Mouse (Mus musculus) olfactory bulb, adult 2 months (tissue): ENCODE data around the gene Dlk1. TPM values are rescaled to one million over a fixed set of nuclear protein-coding genes. Genes with fewer than 3 reads are reported as not detected.

Experiments
- H3K27ac ChIP-seq: fragments of 200-500 bp; 2 replicates; pipeline ENCODE4 v1.5.1; 2012; ENCODE audit warnings: low read depth, low read length; ENCODE audit not compliant: insufficient read depth
- H3K4me1 ChIP-seq: fragments of 200-500 bp; 2 replicates; pipeline ENCODE4 v1.6.1; 2012; ENCODE audit warnings: low read length; ENCODE audit not compliant: control insufficient read depth, insufficient read depth
- H3K4me3 ChIP-seq: fragments of 200-500 bp; 2 replicates; pipeline ENCODE4 v1.5.1; 2012; ENCODE audit warnings: mild to moderate bottlenecking, low read depth, low read length, moderate library complexity; ENCODE audit not compliant: insufficient read depth
- CTCF ChIP-seq: fragments of 200-500 bp; IDR thresholded peaks from 2 replicates; pipeline ENCODE4 v1.5.1; 2012; ENCODE audit warnings: low read depth, mild to moderate bottlenecking, low read length, moderate library complexity; ENCODE audit not compliant: insufficient read depth
- POLR2A ChIP-seq: fragments of 200-500 bp; IDR thresholded peaks from 2 replicates; pipeline ENCODE4 v1.6.1; 2012; ENCODE audit warnings: mild to moderate bottlenecking, low read depth, low read length, moderate library complexity; ENCODE audit not compliant: insufficient read depth
- WGBS: fragments of 180-500 bp; shearing (Covaris S2); methylation state at CpG from one replicate; pipeline ENCODE4 v1.1.7; 2018; 5-methylcytosine and 5-hydroxymethylcytosine counted together
- polyA plus RNA-seq: library from polyadenylated mRNA; stranded (reverse); fragments of >200 nt; gene quantifications from 2 replicates; pipeline ENCODE4 v1.2.4, GENCODE M21; 2012; ENCODE audit warnings: low replicate concordance; ENCODE audit not compliant: missing spikeins, insufficient read depth, insufficient read length

Gene Dlk1
- polyA plus RNA-seq, 1 experiment, result not detected

DNA sequence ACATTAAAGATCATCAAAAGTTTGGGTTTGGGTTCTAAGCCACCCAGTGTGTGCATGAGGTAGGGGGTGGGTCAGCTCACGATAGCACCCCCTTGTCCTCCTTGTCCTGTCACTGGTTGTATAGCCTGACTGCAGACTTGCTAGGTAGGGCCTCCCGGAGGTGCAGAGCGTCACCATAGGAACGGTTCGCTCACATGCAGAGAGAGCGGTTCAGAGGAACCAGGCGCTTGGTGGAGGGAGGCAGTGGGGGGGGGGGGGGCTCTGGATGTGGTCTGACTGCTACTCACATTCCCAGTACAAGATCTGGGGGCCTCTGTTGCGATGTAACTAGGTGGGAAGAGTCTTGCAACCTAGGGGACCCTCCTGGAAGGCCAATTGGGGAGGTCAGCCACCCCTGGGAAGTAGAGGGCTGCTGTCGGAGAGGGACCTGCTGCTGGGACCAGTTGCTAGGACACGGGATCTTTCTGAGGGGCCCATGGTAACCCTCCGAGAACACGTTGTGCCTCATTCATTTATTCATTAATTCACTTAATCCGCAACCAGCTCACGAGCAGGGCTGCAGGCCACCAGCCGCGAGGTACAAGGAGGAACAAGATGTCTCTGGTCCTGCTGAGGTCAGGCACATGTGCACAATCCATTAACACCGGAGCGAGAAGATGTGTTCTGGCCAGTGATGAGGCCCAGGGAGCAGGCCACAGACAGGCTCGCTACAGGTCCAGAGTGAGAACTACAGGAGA lies 7.0 kb upstream of the Dlk1 start:
- H3K4me3 ChIP-seq, result no peak overlapping the region
- H3K4me1 ChIP-seq, result peaks cover 28% of the 10 kb centered on the region
- WGBS, result 19% methylated on average over 19 of the region's 19 CpGs
- TF ChIP-seq CTCF (no peak), POLR2A (no peak)
- no peak overlapping the region for H3K27ac ChIP-seq

DNA sequence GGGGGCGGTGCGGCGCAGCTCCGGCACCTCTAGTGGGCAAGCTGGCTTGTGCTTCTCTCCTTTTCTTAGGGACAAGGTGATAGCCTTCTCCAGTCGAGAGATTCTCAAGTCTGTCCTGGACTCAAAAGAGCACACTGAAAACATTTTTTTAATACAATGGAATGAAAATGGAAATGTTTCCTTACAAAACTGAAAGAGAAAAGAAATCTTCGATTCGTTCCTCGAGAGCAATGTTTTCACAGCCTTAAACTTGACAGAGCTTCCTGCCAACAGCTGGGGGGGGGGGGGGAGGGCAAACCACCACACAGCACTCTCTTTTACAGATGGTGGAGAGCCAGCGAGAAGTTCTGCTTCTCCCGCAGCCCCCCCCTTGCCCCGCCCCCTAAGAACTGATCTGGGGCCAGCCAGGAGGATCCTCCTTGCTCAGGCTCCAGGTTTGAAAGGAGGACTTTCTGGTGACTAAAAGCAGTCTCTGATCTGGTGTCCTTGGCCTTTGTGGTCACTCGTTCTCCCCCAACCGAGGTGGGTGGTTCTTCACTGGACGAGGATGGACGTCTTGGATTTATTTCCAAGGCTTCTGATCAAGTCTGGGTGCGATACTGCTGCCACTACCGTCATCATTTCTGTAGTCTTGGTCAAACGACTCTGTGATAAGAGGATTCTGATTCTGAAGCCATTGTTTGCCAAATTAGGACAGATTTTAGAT lies 6.2 kb upstream of the Dlk1 start:
- TF ChIP-seq POLR2A (no peak), CTCF (no peak)
- WGBS, result 17% methylated on average over 18 of the region's 18 CpGs
- no peak overlapping the region for H3K27ac ChIP-seq
- H3K4me1 ChIP-seq, result peaks cover 24% of the 10 kb centered on the region
- no peak overlapping the region for H3K4me3 ChIP-seq

DNA sequence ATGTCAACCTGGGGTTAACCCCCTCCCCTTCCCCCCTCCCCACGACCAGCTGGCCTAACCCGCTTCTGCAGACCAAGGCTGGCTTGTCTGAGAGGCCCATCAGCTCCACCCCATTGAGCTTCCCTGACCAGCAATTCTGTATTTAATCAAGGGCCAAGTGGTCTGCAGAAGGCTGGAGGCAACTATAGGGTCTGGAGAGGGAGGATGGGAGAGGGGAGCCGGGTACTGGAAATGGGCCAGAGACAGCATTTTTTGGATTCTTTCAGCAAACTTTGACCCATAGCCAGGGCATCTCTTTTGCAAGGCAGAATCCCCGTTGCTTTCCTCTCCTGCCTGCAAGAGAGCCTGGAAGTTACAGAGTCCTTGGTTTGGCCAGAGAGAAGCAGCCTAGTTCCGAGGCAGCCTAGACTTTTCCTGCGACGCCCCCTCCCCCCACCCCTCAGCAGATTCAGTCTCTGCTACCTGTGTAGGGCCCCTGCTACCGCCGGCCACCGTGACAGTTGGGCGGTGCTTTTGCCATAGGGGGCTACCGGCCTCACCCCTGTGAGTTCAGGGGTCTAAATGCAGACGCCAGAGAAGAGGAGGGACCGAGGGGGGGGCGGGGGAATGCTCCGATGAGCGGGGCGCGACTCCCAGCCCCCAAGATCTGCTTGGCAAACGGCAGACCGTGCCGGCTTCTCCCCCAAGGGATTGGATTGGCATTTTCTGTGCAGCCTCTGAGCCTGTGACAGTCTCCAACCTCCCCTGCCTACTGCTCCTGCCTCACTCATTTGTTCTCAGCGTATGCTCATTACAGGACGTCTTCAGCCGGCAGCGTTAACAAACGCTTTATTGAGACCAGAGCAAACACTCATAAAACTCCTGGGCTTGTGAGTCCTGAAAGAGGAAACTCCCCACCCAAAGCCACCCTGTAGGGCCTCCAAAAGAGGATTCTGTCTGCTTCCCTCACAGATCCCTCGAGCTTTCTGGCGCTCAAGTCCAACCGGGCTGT lies 2.9 kb upstream of the Dlk1 start:
- WGBS, result 4% methylated on average over 30 of the region's 30 CpGs
- Histone ChIP-seq H3K4me3 (peak overlapping the region; percentile 15; the same call in 1 of the 2 replicates), H3K4me1 (peaks cover 33% of the 10 kb centered on the region), H3K27ac (no peak overlapping the region)
- TF ChIP-seq POLR2A (no peak), CTCF (no peak)

DNA sequence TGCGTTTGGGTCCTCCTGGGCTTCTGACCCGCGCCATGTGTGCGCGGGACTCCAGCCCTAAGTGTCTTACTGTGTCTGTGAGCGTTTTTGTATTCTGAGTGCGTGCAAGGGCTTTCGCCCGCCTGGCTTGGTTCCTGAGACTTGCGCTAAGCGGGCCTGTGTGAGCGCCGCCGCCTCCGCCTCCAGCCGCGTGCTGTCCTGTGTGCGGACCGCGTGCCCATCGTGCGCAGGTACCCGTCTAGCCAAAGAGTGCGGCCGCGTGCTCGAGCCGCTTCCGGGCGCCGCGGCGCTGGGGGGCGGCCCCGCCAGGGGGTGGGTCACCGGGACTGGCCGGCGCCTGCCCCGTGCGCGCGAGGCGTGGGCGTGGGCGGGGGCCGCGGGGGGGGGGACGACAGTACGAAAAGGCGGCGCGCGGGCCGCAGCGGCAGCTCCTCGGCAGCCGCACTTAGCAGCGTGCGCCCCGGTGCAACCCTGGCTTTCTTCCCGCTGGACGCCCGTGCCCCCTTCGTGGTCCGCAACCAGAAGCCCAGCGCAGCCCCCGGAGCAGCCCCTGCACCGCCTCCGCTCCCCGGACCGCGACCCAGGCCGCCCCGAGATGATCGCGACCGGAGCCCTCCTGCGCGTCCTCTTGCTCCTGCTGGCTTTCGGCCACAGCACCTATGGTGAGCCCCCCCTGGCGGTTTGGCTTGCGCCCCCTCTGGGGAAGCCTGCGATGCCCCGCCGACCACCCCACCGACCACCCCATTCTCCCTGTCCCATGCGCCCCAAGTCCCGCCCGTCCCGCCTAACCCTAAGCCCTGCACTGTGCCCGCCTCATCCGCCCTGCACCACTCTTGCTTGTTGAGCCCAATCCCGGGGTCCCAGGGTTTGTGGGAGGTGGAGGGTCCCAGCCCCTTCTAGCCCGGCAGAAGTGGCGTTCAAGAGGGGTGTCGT lies 708 bp downstream of the Dlk1 start:
- Histone ChIP-seq H3K4me3 (peak overlapping the region; percentile 27), H3K4me1 (peaks cover 24% of the 10 kb centered on the region)
- 3% methylated on average over 96 of the region's 96 CpGs for WGBS

DNA sequence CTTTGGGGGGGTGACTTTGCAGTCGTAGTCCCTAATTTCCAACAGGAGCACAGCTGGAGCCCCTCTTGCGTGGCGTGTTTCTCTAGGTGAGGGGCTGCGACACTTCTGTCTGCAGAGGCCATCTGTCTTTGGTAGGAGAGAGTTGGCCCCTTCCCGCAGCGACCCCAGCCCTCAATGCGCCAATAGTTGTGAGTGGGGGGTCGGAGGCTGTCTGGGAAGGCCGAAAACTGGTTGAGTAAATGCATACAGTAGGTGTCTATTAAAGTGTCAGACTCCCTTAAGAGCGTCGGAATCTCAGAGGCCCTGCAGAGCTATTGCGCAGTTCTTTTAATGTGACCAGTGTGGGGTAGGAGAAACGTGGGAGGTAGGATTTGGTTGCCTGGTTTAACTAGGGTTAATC lies 1.5 kb downstream of the Dlk1 start:
- peaks cover 24% of the 10 kb centered on the region for H3K4me1 ChIP-seq
- H3K27ac ChIP-seq, result no peak overlapping the region
- H3K4me3 ChIP-seq, result no peak overlapping the region
- 61% methylated on average over 13 of the region's 13 CpGs for WGBS
- no peak for TF ChIP-seq POLR2A
- no peak for TF ChIP-seq CTCF

More for the DNA sequence above, 708 bp downstream of the Dlk1 start:
- no peak overlapping the region for H3K27ac ChIP-seq
- TF ChIP-seq CTCF, result no peak

DNA sequence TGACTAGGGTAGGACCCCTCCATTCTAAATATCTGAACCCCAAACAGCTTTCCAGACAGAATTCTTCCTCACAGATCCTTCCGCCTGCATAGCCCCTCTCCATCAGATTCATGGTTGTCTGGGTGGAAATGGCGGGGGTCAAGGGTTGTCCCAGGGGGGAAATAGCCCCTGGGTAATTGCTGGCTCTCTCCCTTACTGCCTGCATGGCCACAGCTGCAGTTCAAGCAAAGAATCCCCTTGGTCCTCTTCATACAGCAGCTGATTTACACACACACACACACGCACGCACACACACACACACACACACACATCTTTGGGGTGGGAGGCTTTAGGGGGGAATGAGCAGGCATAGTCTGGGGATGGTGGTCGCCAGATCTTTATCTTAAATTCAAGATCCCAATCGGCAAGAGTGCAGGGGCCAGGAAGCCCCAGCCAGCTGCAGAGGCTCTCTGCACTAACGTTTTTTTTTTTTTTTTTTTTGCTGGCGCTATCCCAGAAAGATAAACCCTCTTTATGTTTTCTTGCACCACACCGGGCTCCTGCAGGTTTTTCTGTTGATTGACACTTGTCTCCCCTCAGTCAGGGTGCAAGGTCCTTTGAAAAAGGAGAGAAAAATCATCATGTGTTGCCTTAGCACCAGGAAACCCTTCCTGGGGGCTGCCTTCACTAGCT lies 4.0 kb downstream of the Dlk1 start:
- H3K27ac ChIP-seq, result no peak overlapping the region
- WGBS, result 55% methylated on average over 9 of the region's 9 CpGs
- TF ChIP-seq POLR2A, result no peak
- no peak for TF ChIP-seq CTCF
- H3K4me1 ChIP-seq, result peaks cover 17% of the 10 kb centered on the region
- no peak overlapping the region for H3K4me3 ChIP-seq

DNA sequence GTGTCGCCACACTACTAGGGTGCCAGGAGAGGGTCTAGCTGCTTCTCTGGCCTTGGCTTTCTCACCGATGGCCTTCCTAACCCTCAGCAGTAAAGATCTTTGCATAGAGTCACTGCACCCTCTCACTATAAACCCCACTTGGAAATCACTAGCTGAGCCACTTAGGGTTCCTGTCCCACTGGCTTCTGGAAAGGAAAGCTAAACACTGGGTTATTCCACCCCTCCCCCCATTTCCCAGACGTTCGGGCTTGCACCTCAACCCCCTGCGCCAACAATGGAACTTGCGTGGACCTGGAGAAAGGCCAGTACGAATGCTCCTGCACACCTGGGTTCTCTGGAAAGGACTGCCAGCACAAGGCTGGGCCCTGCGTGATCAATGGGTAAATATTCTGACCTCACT lies 5.2 kb downstream of the Dlk1 start:
- Histone ChIP-seq H3K4me3 (no peak overlapping the region), H3K27ac (no peak overlapping the region), H3K4me1 (peaks cover 15% of the 10 kb centered on the region)
- 73% methylated on average over 8 of the region's 8 CpGs for WGBS
- TF ChIP-seq POLR2A (no peak), CTCF (no peak)
